Mouse (Mus musculus) ovary, postnatal 14 days (tissue): ENCODE results near the gene Lclat1.

ENCODE experiments used
- DNase-seq: peaks from one replicate; pipeline ENCODE4 v3.0.0; 2022; ENCODE audit warnings: low spot score

Lclat1 gene

GRCm38 (mm10) chr17:73087045-73087910 lies 20.5 kb upstream of the Lclat1 start:
- no peak for DNase-seq

DNA sequence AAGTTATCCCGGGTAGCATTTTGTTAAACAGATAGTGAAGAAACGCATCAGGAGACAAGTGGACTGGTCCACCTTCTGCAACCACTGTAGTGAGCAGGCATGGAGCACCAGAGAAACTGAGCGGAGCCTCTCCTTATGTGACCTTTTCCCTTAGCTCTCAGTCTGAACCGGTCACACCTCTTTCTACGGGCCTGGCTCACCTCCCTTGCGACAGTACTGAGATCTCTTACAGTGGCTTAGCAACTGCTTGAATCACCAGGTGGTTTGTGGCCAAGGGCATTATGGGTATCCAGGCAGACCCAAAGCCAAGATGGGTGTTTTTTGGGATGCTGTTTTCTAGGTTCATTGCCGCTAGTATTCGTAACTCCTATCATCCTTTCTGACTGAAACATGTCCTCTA lies 16.4 kb upstream of the Lclat1 start:
- DNase-seq = no peak

DNA sequence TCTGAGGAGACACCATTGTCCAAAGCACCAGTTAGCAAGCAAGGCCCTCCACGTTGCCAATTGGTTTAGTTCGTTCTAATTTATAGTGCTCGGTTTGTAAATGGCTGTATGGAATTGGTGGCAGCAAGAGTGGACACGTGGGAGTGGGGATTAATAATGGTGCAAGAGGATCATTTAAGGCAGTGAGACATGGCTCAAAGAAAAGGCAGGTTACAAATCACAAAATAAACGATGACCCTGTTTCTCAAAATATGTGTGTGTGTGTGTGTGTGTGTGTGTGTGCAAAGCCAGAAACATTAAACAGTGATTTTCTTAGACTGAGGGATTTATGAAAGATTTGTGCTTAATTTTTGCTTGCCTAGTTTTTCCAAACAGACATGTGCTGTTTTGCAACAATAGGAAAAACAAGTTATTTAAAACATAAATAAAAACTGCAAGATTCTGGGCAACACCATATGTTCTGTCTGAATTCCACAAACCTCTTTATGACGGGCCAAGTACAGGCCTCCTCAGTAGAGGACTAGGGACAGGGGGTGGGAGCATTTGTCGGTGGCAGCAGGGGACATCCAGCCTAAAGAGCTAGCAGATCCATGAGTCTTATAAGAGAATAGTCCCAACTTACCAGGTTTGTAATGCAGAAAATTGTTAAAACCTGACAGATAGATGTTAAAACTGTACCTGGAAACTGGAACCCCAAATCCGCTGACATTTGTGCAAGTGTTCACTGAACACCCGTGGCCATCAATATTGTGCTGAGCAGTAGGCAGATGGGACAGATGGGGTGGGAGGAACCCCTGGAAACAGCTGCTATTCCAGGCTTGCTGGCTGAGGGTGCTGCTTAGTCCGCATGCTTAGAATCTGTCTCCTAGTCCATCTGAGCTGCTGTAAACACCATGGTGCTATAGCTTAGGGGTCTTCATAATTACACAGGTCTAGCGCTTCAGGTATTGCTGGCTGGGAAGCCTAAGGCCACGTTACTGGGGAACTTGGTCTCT lies 15.4 kb upstream of the Lclat1 start:
- no peak for DNase-seq

DNA sequence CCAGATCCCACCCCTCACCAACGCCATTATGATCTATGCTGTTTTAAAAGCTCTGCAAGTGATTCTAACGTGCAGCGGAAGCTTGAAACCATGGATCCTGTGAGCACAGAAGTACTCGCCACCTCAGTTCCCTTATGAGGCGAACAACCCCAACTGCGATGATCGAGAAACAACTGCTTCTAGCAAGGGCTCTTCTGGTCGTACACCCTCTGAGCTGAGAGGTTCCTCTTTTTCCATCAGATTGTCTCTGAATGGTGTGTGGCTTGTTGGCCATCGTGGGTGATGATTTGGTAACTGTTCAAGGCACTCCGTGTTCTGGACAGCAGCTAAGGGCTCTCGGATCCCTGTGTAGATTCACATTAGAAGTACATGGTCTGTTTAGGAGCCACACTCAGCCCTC lies 12.7 kb upstream of the Lclat1 start:
- DNase-seq = no peak

GRCm38 (mm10) chr17:73095585-73095984 lies 12.2 kb upstream of the Lclat1 start:
- DNase-seq = no peak

DNA sequence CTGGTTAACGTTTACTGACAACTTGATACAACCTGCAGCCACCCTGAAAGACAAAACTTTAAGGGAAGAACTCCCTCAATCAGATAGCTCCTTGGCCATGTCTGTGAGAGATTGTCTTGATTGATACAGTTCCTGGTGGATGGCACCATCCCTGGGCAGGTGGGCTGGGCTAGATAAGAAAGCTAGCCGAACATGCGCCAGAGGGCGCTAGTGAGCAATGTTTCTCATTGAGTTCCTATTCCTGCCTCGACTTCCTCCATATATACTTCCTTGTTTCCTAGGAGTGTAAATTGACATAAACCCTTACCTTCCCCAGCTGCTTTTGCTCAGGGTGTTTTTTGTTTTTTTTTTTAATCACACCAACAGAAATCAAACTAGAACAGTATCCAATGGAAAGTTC lies 11.3 kb upstream of the Lclat1 start:
- DNase-seq = no peak

GRCm38 (mm10) chr17:73098636-73099035 lies 9.1 kb upstream of the Lclat1 start:
- DNase-seq = no peak

DNA sequence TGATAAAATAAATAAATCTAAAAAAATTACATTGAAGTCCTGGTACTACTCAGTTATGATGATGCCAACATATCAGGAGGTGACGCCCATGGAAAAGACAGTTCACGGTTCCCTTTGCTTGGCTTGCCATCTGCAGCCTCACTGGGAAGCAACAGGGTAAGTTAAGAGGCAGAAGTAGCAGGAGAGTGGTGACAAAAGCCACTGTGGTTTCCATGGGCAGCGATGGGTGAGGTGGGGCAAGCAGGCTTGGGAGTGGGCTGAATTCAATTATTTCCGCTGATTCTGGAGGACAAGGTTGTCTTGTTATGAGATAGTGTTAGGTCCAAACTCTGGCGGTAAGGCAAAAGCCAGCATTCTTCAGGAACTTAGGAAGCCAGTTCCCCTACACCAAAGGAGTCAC lies 7.4 kb upstream of the Lclat1 start:
- no peak for DNase-seq

- no peak for DNase-seq
These were observed 5.2 kb upstream of the Lclat1 start for GRCm38 (mm10) chr17:73102538-73102937.

DNA sequence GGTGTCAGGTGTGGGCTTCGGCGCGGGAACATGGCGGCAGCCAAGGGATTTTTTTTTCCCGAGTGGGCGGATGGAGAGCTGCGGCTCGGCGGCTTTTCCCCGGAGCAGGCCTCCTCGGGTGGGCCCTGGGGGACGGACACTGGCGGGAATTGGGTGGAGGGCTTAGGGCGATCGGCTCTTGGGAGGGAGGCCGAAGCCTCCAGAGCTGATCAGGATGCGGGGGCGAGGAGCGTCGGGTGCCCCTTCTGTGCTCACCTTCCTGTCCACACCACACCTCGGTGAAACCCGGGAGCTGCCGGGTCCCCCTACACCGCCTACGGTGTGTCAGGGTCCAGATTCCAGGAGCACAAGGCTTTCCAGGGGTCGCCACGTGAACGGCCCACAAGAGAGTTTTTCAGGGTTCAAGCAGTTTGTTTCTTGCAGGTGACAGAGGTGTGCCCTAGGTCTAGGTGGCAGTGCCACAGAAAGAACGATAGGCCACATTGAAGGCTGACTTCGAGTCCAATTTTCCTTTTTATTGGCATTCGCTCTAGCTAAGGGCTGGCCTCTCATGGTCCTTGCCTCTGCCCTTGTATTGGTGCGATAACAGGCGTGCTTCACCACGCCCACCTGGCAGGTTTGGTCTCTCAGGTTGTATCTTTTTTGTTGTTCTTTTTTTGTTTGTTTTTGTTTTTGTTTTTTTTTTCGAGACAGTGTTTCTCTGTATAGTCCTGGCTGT lies 544 bp downstream of the Lclat1 start:
- DNase-seq = peak; percentile 12

DNA sequence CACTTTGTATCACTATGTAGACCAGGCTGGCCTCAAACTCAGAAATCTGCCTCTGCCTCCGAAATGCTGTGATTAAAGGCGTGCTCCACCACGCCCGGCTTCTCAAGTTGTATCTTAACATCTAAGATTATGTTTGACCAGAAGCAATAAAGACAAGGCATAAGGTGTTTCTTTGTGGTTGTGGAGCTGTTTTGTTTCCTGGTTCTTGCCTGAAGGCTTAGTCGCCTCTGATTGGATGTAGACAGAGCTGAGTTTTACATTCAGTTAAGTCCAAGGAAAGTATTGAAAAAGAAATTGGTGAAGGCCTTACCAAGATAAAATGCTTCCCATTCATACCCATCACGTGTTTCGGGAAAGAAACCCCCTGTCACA lies 1.1 kb downstream of the Lclat1 start:
- DNase-seq = no peak

- no peak for DNase-seq
These were observed 4.3 kb downstream of the Lclat1 start for GRCm38 (mm10) chr17:73112128-73112527.

DNA sequence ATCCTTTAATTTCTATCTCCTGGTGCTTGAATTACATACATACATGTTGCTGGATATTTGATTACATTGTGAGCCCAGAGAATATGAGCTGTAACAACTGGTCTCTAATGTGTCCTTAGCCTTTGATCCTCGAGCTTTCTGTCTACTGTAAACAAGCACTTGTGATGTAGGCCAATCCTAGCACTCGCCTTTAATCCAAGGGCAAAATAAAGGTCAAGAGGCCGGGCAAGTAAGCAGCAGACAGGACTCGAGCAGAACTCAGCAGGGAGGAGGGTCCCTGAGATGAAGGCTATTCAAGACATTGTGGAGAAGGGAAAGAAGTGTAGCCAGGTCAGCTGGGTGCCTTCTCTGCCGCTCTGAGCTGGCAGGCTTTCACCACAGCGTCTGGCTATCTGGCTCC lies 4.8 kb downstream of the Lclat1 start:
- no peak for DNase-seq

- no peak for DNase-seq
These were observed 5.4 kb downstream of the Lclat1 start for GRCm38 (mm10) chr17:73113230-73113629.

GRCm38 (mm10) chr17:73118134-73118533 lies 10.3 kb downstream of the Lclat1 start:
- no peak for DNase-seq

- no peak for DNase-seq
These were observed 10.9 kb downstream of the Lclat1 start for GRCm38 (mm10) chr17:73118702-73119101.

- DNase-seq = no peak
These were observed 11.4 kb downstream of the Lclat1 start for GRCm38 (mm10) chr17:73119150-73119549.

DNA sequence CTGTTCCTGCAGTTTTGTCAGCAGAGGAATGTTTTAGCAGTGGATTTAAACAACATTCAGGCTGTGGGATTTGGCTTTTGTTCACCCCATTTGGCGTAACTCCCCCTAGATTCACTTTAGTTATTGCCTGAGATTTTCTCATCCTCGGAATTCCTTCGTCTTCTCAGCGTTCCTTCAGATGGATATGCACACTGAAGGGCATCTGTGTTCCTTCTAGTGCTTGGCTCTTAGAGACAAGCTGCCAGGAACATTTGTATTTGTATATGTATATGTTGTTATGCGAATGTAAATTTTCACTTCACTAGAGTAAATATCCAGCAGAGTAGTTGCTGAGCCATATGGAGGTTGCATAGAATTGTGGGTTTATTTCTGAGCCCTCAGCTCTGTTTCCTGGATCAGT lies 12.8 kb downstream of the Lclat1 start:
- no peak for DNase-seq

GRCm38 (mm10) chr17:73121726-73122125 lies 13.9 kb downstream of the Lclat1 start:
- DNase-seq = no peak

DNA sequence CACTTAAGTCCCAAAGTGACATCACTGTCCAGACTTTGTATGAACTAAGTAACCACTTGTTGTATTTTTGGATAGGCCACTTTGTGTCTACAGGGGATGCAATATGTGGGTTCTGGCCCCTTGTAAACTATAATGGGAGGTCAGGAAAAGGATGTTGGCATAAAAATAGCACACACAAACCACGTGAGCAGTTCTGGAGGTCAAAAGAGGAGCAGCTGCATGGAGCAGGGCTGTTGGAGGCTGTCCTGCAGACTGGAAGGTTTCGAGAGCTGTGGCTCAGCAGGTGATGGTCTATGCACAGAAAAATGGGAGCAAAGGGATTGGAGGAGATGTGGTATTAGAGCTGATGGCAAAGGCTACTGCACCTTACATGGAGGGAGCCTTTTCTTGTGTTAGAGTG lies 18.6 kb downstream of the Lclat1 start:
- DNase-seq = no peak

- no peak for DNase-seq
These were observed 19.1 kb downstream of the Lclat1 start for GRCm38 (mm10) chr17:73126903-73127302.
